Mouse (Mus musculus) heart, embryonic 14.5 days (tissue): ENCODE measurements at regions not wholly inside any gene's neighbourhood (a gene's known extent, or its start where the extent isn't known, plus 50 kb on each side); places are given as distances from the start of the nearest gene placed in this dataset.
"Not testable (repeated sequence)": the region's sequence is repeated elsewhere in the genome, so short reads cannot be mapped to it uniquely, and the experiment has no call there.

Source experiments
- ATAC-seq: fragments of 200-750 bp; cut with Nextera tagmentation; 2 replicates; pipeline ENCODE4 v1.8.0; 2017; ENCODE audit warnings: low read depth, moderate TSS enrichment; ENCODE audit not compliant: insufficient number of reproducible peaks, insufficient read depth, low FRiP score
- H3K27ac ChIP-seq, 2 experiments: fragments of 200-500 bp in 1 of 2; fragments of 300-500 bp in 1 of 2; sonication (generic) in 1 of 2; replicated peaks in 1 of 2; 2 replicates each; pipeline ENCODE4 v1.5.1; 2012 to 2014; ENCODE audit warnings: low read depth in 2 of 2, low read length in 2 of 2, control low read depth in 1 of 2, mild to moderate bottlenecking in 1 of 2, mixed read lengths in 1 of 2; ENCODE audit not compliant: control insufficient read depth in 1 of 2, insufficient read depth in 1 of 2
- H3K27me3 ChIP-seq: fragments of 300-500 bp; sonication (generic); 2 replicates; pipeline ENCODE4 v1.6.1; 2014; ENCODE audit warnings: mild to moderate bottlenecking, low read length, control low read depth; ENCODE audit not compliant: control insufficient read depth, insufficient read depth
- H3K36me3 ChIP-seq: fragments of 300-500 bp; sonication (generic); 2 replicates; pipeline ENCODE4 v1.6.1; 2014; ENCODE audit warnings: mild to moderate bottlenecking, control low read depth, low read length, mixed read lengths; ENCODE audit not compliant: control insufficient read depth, insufficient read depth
- H3K4me1 ChIP-seq, 2 experiments: fragments of 200-500 bp in 1 of 2; fragments of 300-500 bp in 1 of 2; sonication (generic) in 1 of 2; 2 replicates each; pipeline ENCODE4 v1.6.1; 2012 to 2014; ENCODE audit warnings: low read length in 2 of 2, control low read depth in 1 of 2, mixed read lengths in 1 of 2; ENCODE audit not compliant: control insufficient read depth in 2 of 2, insufficient read depth in 2 of 2
- H3K4me2 ChIP-seq: fragments of 300-500 bp; sonication (generic); 2 replicates; pipeline ENCODE4 v1.6.1; 2014; ENCODE audit warnings: mild to moderate bottlenecking, low read length
- H3K4me3 ChIP-seq, 2 experiments: fragments of 200-500 bp in 1 of 2; fragments of 300-500 bp in 1 of 2; sonication (generic) in 1 of 2; 2 replicates each; pipeline ENCODE4 v1.5.1; 2012 to 2014; ENCODE audit warnings: low read length in 2 of 2, mild to moderate bottlenecking in 2 of 2, control low read depth in 1 of 2, low read depth in 1 of 2, moderate library complexity in 1 of 2; ENCODE audit not compliant: control insufficient read depth in 1 of 2, insufficient read depth in 1 of 2
- H3K9ac ChIP-seq: fragments of 300-500 bp; sonication (generic); 2 replicates; pipeline ENCODE4 v1.6.1; 2014; ENCODE audit warnings: mild to moderate bottlenecking, low read length
- H3K9me3 ChIP-seq: fragments of 300-500 bp; sonication (generic); 2 replicates; pipeline ENCODE4 v1.6.1; 2016; ENCODE audit warnings: low read length, control low read depth; ENCODE audit not compliant: control insufficient read depth
- whole genome bisulfite sequencing: fragments of 180-500 bp; shearing (Covaris S2); extraction: QIAGEN DNeasy Blood & Tissue Kit; methylation state at CpG from one replicate; pipeline ENCODE4 v1.1.7; 2014; 5-methylcytosine and 5-hydroxymethylcytosine counted together

GRCm38 (mm10) chr4:8462414-8462813 is 223.6 kb upstream of the Car8 start:
- H3K9ac ChIP-seq, H3K36me3 ChIP-seq, H3K27me3 ChIP-seq, H3K4me1 ChIP-seq, ATAC-seq, H3K27ac ChIP-seq, H3K4me2 ChIP-seq, H3K4me3 ChIP-seq, H3K9me3 ChIP-seq: not testable (repeated sequence)
- 87% methylated on average over 6 of the region's 6 CpGs for WGBS

GRCm38 (mm10) chr4:8454346-8454745 is 215.5 kb upstream of the Car8 start:
- Histone ChIP-seq H3K36me3 (no peaks in the 10 kb centered on the region), H3K27ac (no peak overlapping the region), H3K4me2 (no peak overlapping the region), H3K4me3 (no peak overlapping the region), H3K27me3 (no peaks in the 10 kb centered on the region), H3K9me3 (no peaks in the 10 kb centered on the region), H3K9ac (no peak overlapping the region), H3K4me1 (no peaks in the 10 kb centered on the region)
- no peak for ATAC-seq
- WGBS = 83% methylated on average over 2 of the region's 2 CpGs

- no peak overlapping the region for H3K27ac ChIP-seq
- no peaks in the 10 kb centered on the region for H3K36me3 ChIP-seq
- no peak for ATAC-seq
- no peak overlapping the region for H3K4me2 ChIP-seq
- no peak overlapping the region for H3K4me3 ChIP-seq
- 40% methylated on average over 2 of the region's 2 CpGs for WGBS
- H3K9me3 ChIP-seq = no peaks in the 10 kb centered on the region
- H3K4me1 ChIP-seq = no peaks in the 10 kb centered on the region; a peak in 1 of 4 replicates
- H3K9ac ChIP-seq = no peak overlapping the region
- no peaks in the 10 kb centered on the region for H3K27me3 ChIP-seq
Measured at GRCm38 (mm10) chr4:8432393-8432792, 193.6 kb upstream of the Car8 start.

GRCm38 (mm10) chr4:8431032-8431332 is 192.1 kb upstream of the Car8 start:
- ATAC-seq = no peak
- no peak overlapping the region for H3K4me3 ChIP-seq
- no peak overlapping the region for H3K27ac ChIP-seq
- no peaks in the 10 kb centered on the region for H3K36me3 ChIP-seq
- H3K4me2 ChIP-seq = no peak overlapping the region
- no peaks in the 10 kb centered on the region; a peak in 1 of 4 replicates for H3K4me1 ChIP-seq
- H3K9ac ChIP-seq = no peak overlapping the region
- 36% methylated on average over 1 of the region's 1 CpGs for WGBS
- no peaks in the 10 kb centered on the region for H3K27me3 ChIP-seq
- no peaks in the 10 kb centered on the region for H3K9me3 ChIP-seq

- H3K9ac ChIP-seq = no peak overlapping the region
- WGBS = 82% methylated on average over 4 of the region's 4 CpGs
- no peak overlapping the region for H3K4me3 ChIP-seq
- no peak overlapping the region for H3K4me2 ChIP-seq
- no peak for ATAC-seq
- H3K36me3 ChIP-seq = no peaks in the 10 kb centered on the region
- no peaks in the 10 kb centered on the region for H3K27me3 ChIP-seq
- H3K27ac ChIP-seq = no peak overlapping the region
- H3K4me1 ChIP-seq = no peaks in the 10 kb centered on the region; a peak in 1 of 4 replicates
- H3K9me3 ChIP-seq = no peaks in the 10 kb centered on the region
Measured at GRCm38 (mm10) chr4:8430269-8431031, 191.6 kb upstream of the Car8 start.

GRCm38 (mm10) chr4:8429771-8430170 is 190.9 kb upstream of the Car8 start:
- no peak overlapping the region for H3K27ac ChIP-seq
- H3K9ac ChIP-seq = no peak overlapping the region
- H3K4me1 ChIP-seq = no peaks in the 10 kb centered on the region; a peak in 1 of 4 replicates
- ATAC-seq = no peak
- WGBS = 36% methylated on average over 5 of the region's 5 CpGs
- no peak overlapping the region for H3K4me2 ChIP-seq
- H3K36me3 ChIP-seq = no peaks in the 10 kb centered on the region
- H3K9me3 ChIP-seq = no peaks in the 10 kb centered on the region
- H3K27me3 ChIP-seq = no peaks in the 10 kb centered on the region
- no peak overlapping the region for H3K4me3 ChIP-seq

GRCm38 (mm10) chr4:8428629-8429523 is 190.0 kb upstream of the Car8 start:
- H3K9me3 ChIP-seq = no peaks in the 10 kb centered on the region

More at GRCm38 (mm10) chr4:8428629-8429523, 190.0 kb upstream of the Car8 start:
- Histone ChIP-seq H3K27me3 (no peaks in the 10 kb centered on the region), H3K9ac (no peak overlapping the region), H3K27ac (no peak overlapping the region), H3K36me3 (no peaks in the 10 kb centered on the region), H3K4me3 (no peak overlapping the region), H3K4me1 (no peaks in the 10 kb centered on the region; a peak in 1 of 4 replicates), H3K4me2 (no peak overlapping the region)
- ATAC-seq = no peak
- 86% methylated on average over 11 of the region's 11 CpGs for WGBS
